Mouse (Mus musculus) heart, adult 2 months (tissue): ENCODE results near the gene Corin. TPM values are rescaled to one million over a fixed set of nuclear protein-coding genes. Genes with fewer than 3 reads are reported as not detected.
A peak's percentile ranks its signal among the peaks of the same experiment; 100 is the strongest.

Experiments used
- DNase-seq, 2 experiments: peaks; one replicate each; pipeline ENCODE4 v3.0.0; 2021
- H3K27ac ChIP-seq: fragments of 200-600 bp; 2 replicates; pipeline ENCODE4 v1.8.1; 2022
- H3K27me3 ChIP-seq: fragments of 200-500 bp; 2 replicates; pipeline ENCODE4 v1.6.1; 2012; ENCODE audit warnings: mild to moderate bottlenecking, low read length, inconsistent platforms, mixed read lengths; ENCODE audit not compliant: control insufficient read depth, insufficient read depth
- H3K36me3 ChIP-seq: fragments of 200-500 bp; 2 replicates; pipeline ENCODE4 v1.6.1; 2012; ENCODE audit warnings: low read length, inconsistent platforms; ENCODE audit not compliant: control insufficient read depth, insufficient read depth
- H3K4me1 ChIP-seq: fragments of 200-500 bp; 2 replicates; pipeline ENCODE4 v1.6.1; 2011; ENCODE audit warnings: low read length; ENCODE audit not compliant: control insufficient read depth, insufficient read depth
- H3K4me3 ChIP-seq: fragments of 200-600 bp; 2 replicates; pipeline ENCODE4 v1.8.1; 2022
- H3K79me2 ChIP-seq: fragments of 200-500 bp; replicated peaks from 2 replicates; pipeline ENCODE4 v1.6.1; 2012; ENCODE audit warnings: mild to moderate bottlenecking, inconsistent platforms, low read length, moderate library complexity, mixed read lengths; ENCODE audit not compliant: control insufficient read depth, insufficient read depth
- H3K9ac ChIP-seq: fragments of 200-500 bp; 2 replicates; pipeline ENCODE4 v1.6.1; 2012; ENCODE audit warnings: low read depth, mild to moderate bottlenecking, control low read depth, inconsistent platforms, low read length, mixed read lengths
- CTCF ChIP-seq: fragments of 200-600 bp; IDR thresholded peaks from 2 replicates; pipeline ENCODE4 v1.8.1; 2022; ENCODE audit warnings: antibody characterized with exemption, mild to moderate bottlenecking, moderate library complexity
- EP300 ChIP-seq: fragments of 200-500 bp; IDR thresholded peaks from 2 replicates; pipeline ENCODE4 v1.6.1; 2011; ENCODE audit warnings: low read depth, low read length, control low read depth; ENCODE audit not compliant: insufficient read depth
- POLR2A ChIP-seq: fragments of 200-500 bp; IDR thresholded peaks from 2 replicates; pipeline ENCODE4 v1.6.1; 2011; ENCODE audit warnings: mild to moderate bottlenecking, low read depth, low read length, control low read depth; ENCODE audit not compliant: insufficient read depth
- WGBS: fragments of 180-500 bp; shearing (Covaris S2); methylation state at CpG from one replicate; pipeline ENCODE4 v1.1.7; 2018; 5-methylcytosine and 5-hydroxymethylcytosine counted together
- intact Hi-C: fragments of 180-260 bp; cut with DNase I; formaldehyde crosslinking; loops from one replicate; pipeline ENCODE4 v1.15.1; 2025
- polyA plus RNA-seq: library from polyadenylated mRNA; depleted of rRNA; stranded (reverse); fragments of >200 nt; gene quantifications from 2 replicates; pipeline ENCODE4 v1.2.3, GENCODE M21; 2012
- total RNA-seq, 2 experiments: library from RNA; stranded (reverse); gene quantifications; 2 replicates each; pipeline ENCODE4 v1.2.3; 2021

Corin gene
- total and polyA plus RNA-seq, 3 experiments = 42.3 to 173 (median 121) TPM

- DNase-seq = no peak
- TF ChIP-seq CTCF (no peak), POLR2A (no peak), EP300 (no peak)
- Histone ChIP-seq H3K27me3 (no peaks in the 10 kb centered on the region), H3K79me2 (no peaks in the 10 kb centered on the region), H3K27ac (no peak overlapping the region), H3K4me1 (peaks cover 1% of the 10 kb centered on the region; the same call in 1 of the 2 replicates), H3K4me3 (no peak overlapping the region), H3K9ac (no peak overlapping the region), H3K36me3 (peaks cover 4% of the 10 kb centered on the region; the same call in 1 of the 2 replicates)
- 41% methylated on average over 8 of the region's 8 CpGs for WGBS
- intact Hi-C loops = no loop called here
Measured at GRCm38 (mm10) chr5:72380616-72381015, 123.7 kb downstream of the Corin start.

- no peaks in the 10 kb centered on the region for H3K79me2 ChIP-seq
- TF ChIP-seq EP300 = no peak
- TF ChIP-seq CTCF = no peak
- TF ChIP-seq POLR2A = no peak
- H3K27me3 ChIP-seq = no peaks in the 10 kb centered on the region
- intact Hi-C loops = no loop called here
- no peak overlapping the region for H3K27ac ChIP-seq
- H3K4me1 ChIP-seq = no peaks in the 10 kb centered on the region
- no peak overlapping the region for H3K9ac ChIP-seq
- no peak for DNase-seq
- H3K36me3 ChIP-seq = no peaks in the 10 kb centered on the region; the same call in 1 of the 2 replicates
- no peak overlapping the region for H3K4me3 ChIP-seq
- 85% methylated on average over 3 of the region's 3 CpGs for WGBS
Measured at GRCm38 (mm10) chr5:72368004-72368403, 136.3 kb downstream of the Corin start.

- H3K4me1 ChIP-seq = no peaks in the 10 kb centered on the region
- H3K36me3 ChIP-seq = no peaks in the 10 kb centered on the region; the same call in 1 of the 2 replicates
- no peak for DNase-seq
- TF ChIP-seq CTCF (no peak), POLR2A (no peak), EP300 (no peak)
- intact Hi-C loops = no loop called here
- no peaks in the 10 kb centered on the region for H3K79me2 ChIP-seq
- no peaks in the 10 kb centered on the region for H3K27me3 ChIP-seq
- WGBS = 66% methylated on average over 4 of the region's 4 CpGs
- no peak overlapping the region for H3K4me3 ChIP-seq
- no peak overlapping the region for H3K27ac ChIP-seq
- no peak overlapping the region for H3K9ac ChIP-seq
Measured at GRCm38 (mm10) chr5:72365801-72366200, 138.5 kb downstream of the Corin start.

GRCm38 (mm10) chr5:72363838-72364237, 140.4 kb downstream of the Corin start:
- TF ChIP-seq EP300 = no peak
- TF ChIP-seq POLR2A = no peak
- no peak for TF ChIP-seq CTCF
- no peak for DNase-seq
- H3K79me2 ChIP-seq = no peaks in the 10 kb centered on the region
- no peaks in the 10 kb centered on the region; the same call in none of the 2 replicates for H3K36me3 ChIP-seq
- no peak overlapping the region for H3K9ac ChIP-seq
- H3K27me3 ChIP-seq = no peaks in the 10 kb centered on the region
- H3K27ac ChIP-seq = no peak overlapping the region
- no peak overlapping the region for H3K4me3 ChIP-seq
- no peaks in the 10 kb centered on the region for H3K4me1 ChIP-seq
- WGBS = 64% methylated on average over 3 of the region's 3 CpGs
- intact Hi-C loops = no loop called here

GRCm38 (mm10) chr5:72353746-72354145, 150.5 kb downstream of the Corin start:
- whole genome bisulfite sequencing = 59% methylated on average over 4 of the region's 4 CpGs
- Histone ChIP-seq H3K27me3 (no peaks in the 10 kb centered on the region), H3K36me3 (no peaks in the 10 kb centered on the region), H3K79me2 (no peaks in the 10 kb centered on the region), H3K27ac (no peak overlapping the region), H3K4me3 (no peak overlapping the region), H3K4me1 (no peaks in the 10 kb centered on the region), H3K9ac (no peak overlapping the region)
- intact Hi-C loops = loop anchor here (5.0 kb wide), 1 partner anchor 154 kb away; no protein-coding TSS in a partner anchor
- DNase-seq = no peak
- no peak for TF ChIP-seq CTCF
- TF ChIP-seq POLR2A = no peak
- TF ChIP-seq EP300 = no peak

GRCm38 (mm10) chr5:72350081-72350758, 154.1 kb downstream of the Corin start:
- Histone ChIP-seq H3K4me1 (no peaks in the 10 kb centered on the region), H3K36me3 (no peaks in the 10 kb centered on the region), H3K27me3 (no peaks in the 10 kb centered on the region), H3K4me3 (no peak overlapping the region), H3K79me2 (no peaks in the 10 kb centered on the region), H3K27ac (no peak overlapping the region), H3K9ac (no peak overlapping the region)
- intact Hi-C loops = loop anchor here (2.0 to 5.0 kb wide), 2 partner anchors 157 to 361 kb away; no protein-coding TSS in a partner anchor
- DNase-seq = no peak
- WGBS = 42% methylated on average over 5 of the region's 5 CpGs
- TF ChIP-seq CTCF = peak; percentile 71
- TF ChIP-seq POLR2A = no peak
